Mouse (Mus musculus) limb, embryonic 10.5 days (tissue): ENCODE data around the gene 2610528J11Rik. TPM values are rescaled to one million over a fixed set of nuclear protein-coding genes. Genes with fewer than 3 reads are reported as not detected.
"Not testable (repeated sequence)": the region's sequence is repeated elsewhere in the genome, so short reads cannot be mapped to it uniquely, and the experiment has no call there.

Experiments used
- DNase-seq: peaks from one replicate; pipeline ENCODE4 v3.0.0-alpha.2; 2017; ENCODE audit warnings: low spot score
- H3K27ac ChIP-seq: fragments of 300-500 bp; sonication (generic); 2 replicates; pipeline ENCODE4 v1.5.1; 2016; ENCODE audit warnings: mild to moderate bottlenecking
- H3K27me3 ChIP-seq: fragments of 300-500 bp; sonication (generic); 2 replicates; pipeline ENCODE4 v1.6.1; 2016; ENCODE audit warnings: low read depth, mild to moderate bottlenecking; ENCODE audit not compliant: poor library complexity, severe bottlenecking
- H3K36me3 ChIP-seq: fragments of 300-500 bp; sonication (generic); 2 replicates; pipeline ENCODE4 v1.6.1; 2016; ENCODE audit warnings: mild to moderate bottlenecking, moderate library complexity
- H3K4me1 ChIP-seq: fragments of 300-500 bp; sonication (generic); 2 replicates; pipeline ENCODE4 v1.6.1; 2016
- H3K4me3 ChIP-seq: fragments of 300-500 bp; sonication (generic); 2 replicates; pipeline ENCODE4 v1.5.1; 2016; ENCODE audit warnings: mild to moderate bottlenecking, moderate library complexity
- H3K9me3 ChIP-seq: fragments of 300-500 bp; sonication (generic); replicated peaks from 2 replicates; pipeline ENCODE4 v1.6.1; 2016; ENCODE audit warnings: mild to moderate bottlenecking
- WGBS: fragments of 180-500 bp; shearing (Covaris S2); methylation state at CpG from one replicate; pipeline ENCODE4 v1.1.7; 2016; 5-methylcytosine and 5-hydroxymethylcytosine counted together
- polyA plus RNA-seq: library from polyadenylated mRNA; unstranded; fragments of >200 nt; fragmentation: Nextera tagmentation; extraction: Ambion mirVana; gene quantifications from 2 replicates; pipeline ENCODE4 v1.2.1, GENCODE M21; 2016

Gene 2610528J11Rik
- polyA plus RNA-seq = 0.78 and 1.2 TPM in 2 replicates

- no peak within 1 kb of the TSS for H3K27ac ChIP-seq
- no peak for DNase-seq
- no peak within 1 kb of the TSS for H3K4me3 ChIP-seq
- peaks cover 6% of the 10 kb centered on the region for H3K4me1 ChIP-seq
- H3K27me3 ChIP-seq = peaks cover 6% of the 10 kb centered on the region; the same call in 1 of the 2 replicates
- H3K36me3 ChIP-seq = no peaks in the 10 kb centered on the region
- no peaks in the 10 kb centered on the region for H3K9me3 ChIP-seq
- 45% methylated on average over 17 of the region's 17 CpGs for WGBS
Observed at GRCm38 (mm10) chr4:118526408-118527334, at the start of gene 2610528J11Rik. 2610528J11Rik (plus strand) TSS chr4:118526999.

- no peaks in the 10 kb centered on the region for H3K36me3 ChIP-seq
- H3K27me3 ChIP-seq = no peaks in the 10 kb centered on the region
- 82% methylated on average over 8 of the region's 8 CpGs for WGBS
- H3K27ac ChIP-seq = no peak within 1 kb of the TSS; the same call in 1 of the 2 replicates
- no peak for DNase-seq
- peaks cover 12% of the 10 kb centered on the region for H3K4me1 ChIP-seq
- no peaks in the 10 kb centered on the region for H3K9me3 ChIP-seq
- 0 out of 2 replicates have a peak within 1 kb of the TSS, but pooled peaks have one; percentile 13 for H3K4me3 ChIP-seq
Observed at GRCm38 (mm10) chr4:118489717-118490132, 37.1 kb upstream of the 2610528J11Rik start, which contains the start of gene Tie1. Tie1 (minus strand) TSS chr4:118490061.

DNA sequence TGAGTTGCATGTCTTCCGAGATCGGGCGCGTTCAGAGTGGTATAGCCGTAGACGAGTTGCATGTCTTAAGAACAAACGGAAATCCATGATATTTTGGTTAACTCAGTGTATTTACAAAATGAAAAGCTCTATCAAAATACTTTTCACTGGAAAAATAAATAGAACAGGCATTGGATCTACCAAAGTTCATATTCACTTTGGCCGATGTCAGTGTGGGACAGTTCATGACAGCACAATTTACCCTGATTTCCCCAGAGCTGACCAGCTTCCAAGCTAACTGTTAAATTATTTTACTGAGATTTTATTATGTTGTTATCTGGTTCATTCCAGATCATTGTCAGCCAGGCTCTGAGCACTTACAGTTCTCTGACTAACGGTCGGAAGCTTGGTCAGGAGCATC, 36.3 kb upstream of the 2610528J11Rik start:
- Histone ChIP-seq H3K4me1 (peaks cover 12% of the 10 kb centered on the region), H3K36me3 (no peaks in the 10 kb centered on the region), H3K27ac (no peak overlapping the region), H3K9me3 (no peaks in the 10 kb centered on the region), H3K27me3 (no peaks in the 10 kb centered on the region), H3K4me3 (no peak overlapping the region)
- 97% methylated on average over 10 of the region's 10 CpGs for WGBS
- DNase-seq = no peak

DNA sequence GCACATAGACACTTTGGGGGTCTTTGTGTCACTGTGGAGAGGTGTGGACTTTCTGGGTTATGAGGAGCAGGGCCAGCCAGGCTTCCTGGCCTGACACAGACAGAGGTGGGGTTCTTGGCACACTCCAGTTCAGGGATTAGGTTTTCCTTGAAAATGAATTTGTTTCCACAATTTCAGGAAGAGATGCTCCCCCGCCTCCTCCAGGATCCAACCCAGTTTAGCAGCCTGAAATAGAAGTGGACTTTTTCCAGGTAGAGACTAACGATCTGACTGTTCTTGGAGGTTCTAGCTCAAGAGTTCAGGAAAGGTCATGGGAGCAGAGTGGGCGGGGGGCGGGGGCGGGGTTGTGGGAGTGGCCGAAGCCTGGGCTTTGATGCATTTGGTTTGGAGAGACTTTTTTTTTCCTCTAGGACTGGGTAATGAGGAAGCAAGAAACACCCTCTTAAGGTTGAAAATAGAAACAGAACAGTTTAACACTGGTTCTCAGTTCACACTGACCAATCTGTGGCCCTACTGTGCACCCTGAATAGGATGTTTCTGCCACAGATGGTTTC, 26.6 kb upstream of the 2610528J11Rik start:
- no peak overlapping the region for H3K27ac ChIP-seq
- no peak overlapping the region for H3K4me3 ChIP-seq
- peaks cover 6% of the 10 kb centered on the region for H3K4me1 ChIP-seq
- 46% methylated on average over 6 of the region's 6 CpGs for WGBS
- H3K27me3 ChIP-seq = no peaks in the 10 kb centered on the region
- H3K36me3 ChIP-seq = no peaks in the 10 kb centered on the region
- H3K9me3 ChIP-seq = no peaks in the 10 kb centered on the region
- DNase-seq = no peak

- 63% methylated on average over 9 of the region's 9 CpGs for WGBS
- Histone ChIP-seq H3K27me3 (no peaks in the 10 kb centered on the region), H3K36me3 (no peaks in the 10 kb centered on the region)
Observed at GRCm38 (mm10) chr4:118500792-118501191, 26.0 kb upstream of the 2610528J11Rik start.

GRCm38 (mm10) chr4:118505551-118505950, 21.2 kb upstream of the 2610528J11Rik start:
- no peak overlapping the region for H3K4me3 ChIP-seq
- H3K27me3 ChIP-seq = no peaks in the 10 kb centered on the region
- H3K36me3 ChIP-seq = no peaks in the 10 kb centered on the region
- H3K9me3 ChIP-seq = no peaks in the 10 kb centered on the region
- DNase-seq = no peak
- WGBS = 83% methylated on average over 3 of the region's 3 CpGs
- no peak overlapping the region for H3K27ac ChIP-seq
- peaks cover 2% of the 10 kb centered on the region; the same call in 1 of the 2 replicates for H3K4me1 ChIP-seq

More at GRCm38 (mm10) chr4:118500792-118501191, 26.0 kb upstream of the 2610528J11Rik start:
- H3K4me3 ChIP-seq = no peak overlapping the region
- no peak overlapping the region for H3K27ac ChIP-seq
- no peak for DNase-seq
- peaks cover 6% of the 10 kb centered on the region for H3K4me1 ChIP-seq
- no peaks in the 10 kb centered on the region for H3K9me3 ChIP-seq

DNA sequence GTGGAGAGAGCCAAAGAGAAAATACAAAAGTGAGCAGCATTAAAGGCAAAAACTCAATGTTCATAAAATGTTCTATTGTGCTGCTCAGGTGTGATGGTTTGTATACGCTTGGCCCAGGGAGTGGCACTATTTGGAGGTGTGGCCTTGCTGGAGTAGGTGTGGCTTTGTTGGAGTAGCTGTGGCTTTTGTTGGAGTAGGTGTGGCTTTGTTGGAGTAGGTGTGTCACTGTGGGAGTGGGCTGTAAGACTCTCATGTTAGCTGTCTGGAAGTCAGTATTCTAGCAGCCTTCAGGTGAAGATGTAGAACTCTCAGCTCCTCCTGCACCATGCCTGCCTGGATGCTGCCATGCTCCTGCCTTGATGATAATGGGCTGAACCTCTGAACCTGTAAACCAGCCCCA, 19.6 kb upstream of the 2610528J11Rik start:
- not testable (repeated sequence) for H3K27ac ChIP-seq, H3K36me3 ChIP-seq, H3K27me3 ChIP-seq, H3K4me1 ChIP-seq, DNase-seq, H3K9me3 ChIP-seq, H3K4me3 ChIP-seq
- WGBS = 83% methylated on average over 1 of the region's 1 CpGs

DNA sequence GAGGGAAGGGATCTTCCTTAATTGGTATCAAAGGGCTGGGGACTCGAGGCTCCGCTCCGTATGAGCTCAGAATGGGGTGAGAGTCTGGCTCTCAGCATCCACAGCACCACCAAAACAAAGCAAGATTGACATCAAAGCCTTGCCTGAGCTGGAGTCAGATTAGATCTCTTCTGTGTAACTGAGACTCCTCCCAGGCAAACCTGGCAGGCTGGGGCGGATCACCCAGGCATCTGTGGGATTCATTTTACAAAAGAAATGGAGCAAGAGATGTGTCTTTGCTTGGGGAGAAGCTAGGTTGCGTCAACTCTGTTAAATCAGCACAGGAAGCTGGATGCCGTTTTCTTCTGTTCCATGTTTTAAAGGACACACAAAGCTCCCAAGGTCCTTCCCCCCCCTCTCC, 17.7 kb upstream of the 2610528J11Rik start:
- no peak overlapping the region for H3K4me3 ChIP-seq
- H3K36me3 ChIP-seq = no peaks in the 10 kb centered on the region
- 0 out of 2 replicates have a peak, but pooled peaks cover 2% of the 10 kb centered on the region for H3K4me1 ChIP-seq
- no peak overlapping the region for H3K27ac ChIP-seq
- DNase-seq = no peak
- H3K27me3 ChIP-seq = no peaks in the 10 kb centered on the region
- 18% methylated on average over 6 of the region's 6 CpGs for WGBS
- no peaks in the 10 kb centered on the region for H3K9me3 ChIP-seq

DNA sequence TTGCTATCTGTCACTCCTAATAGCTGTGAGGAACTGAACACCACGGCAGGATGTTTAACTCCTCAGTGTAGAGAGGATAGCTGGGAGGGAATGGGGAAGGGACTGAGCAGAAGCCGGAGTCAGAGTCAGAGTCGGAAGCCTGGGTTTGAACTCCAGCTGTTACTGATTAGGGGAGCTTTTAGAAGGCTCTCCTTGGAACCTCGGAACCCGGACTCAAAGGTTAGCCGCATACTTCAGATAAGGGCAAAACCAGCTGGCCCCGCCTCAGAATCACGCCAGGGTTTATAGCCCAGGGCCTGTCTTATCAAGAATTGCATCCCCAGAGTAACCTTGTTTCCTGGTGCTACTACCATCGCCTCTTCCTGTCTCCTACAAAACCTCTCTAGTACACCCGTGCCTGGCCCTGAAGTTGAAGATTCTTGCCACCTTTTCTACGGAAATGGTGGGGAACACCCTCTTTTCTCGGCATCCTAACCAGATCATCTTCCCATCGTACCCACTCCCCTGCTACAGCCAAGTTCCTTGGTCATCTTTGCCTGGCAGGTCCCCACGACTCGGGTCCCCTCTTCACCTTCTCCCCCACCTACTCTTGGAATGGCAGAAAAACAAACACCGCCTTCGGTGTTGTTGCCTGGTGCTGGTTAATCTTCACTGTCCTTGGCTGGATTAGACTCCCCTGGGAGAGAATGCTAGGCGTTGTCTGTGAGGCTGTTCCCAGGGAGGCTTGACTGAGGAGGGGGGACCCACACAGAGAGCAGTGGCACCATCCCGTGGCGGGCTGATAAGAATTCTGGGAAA, 9.9 kb upstream of the 2610528J11Rik start:
- no peak overlapping the region for H3K27ac ChIP-seq
- 12% methylated on average over 20 of the region's 20 CpGs for WGBS
- H3K4me1 ChIP-seq = peaks cover 16% of the 10 kb centered on the region
- H3K27me3 ChIP-seq = peaks cover 18% of the 10 kb centered on the region
- H3K36me3 ChIP-seq = no peaks in the 10 kb centered on the region
- H3K9me3 ChIP-seq = no peaks in the 10 kb centered on the region
- H3K4me3 ChIP-seq = no peak overlapping the region
- peak; percentile 45 for DNase-seq

DNA sequence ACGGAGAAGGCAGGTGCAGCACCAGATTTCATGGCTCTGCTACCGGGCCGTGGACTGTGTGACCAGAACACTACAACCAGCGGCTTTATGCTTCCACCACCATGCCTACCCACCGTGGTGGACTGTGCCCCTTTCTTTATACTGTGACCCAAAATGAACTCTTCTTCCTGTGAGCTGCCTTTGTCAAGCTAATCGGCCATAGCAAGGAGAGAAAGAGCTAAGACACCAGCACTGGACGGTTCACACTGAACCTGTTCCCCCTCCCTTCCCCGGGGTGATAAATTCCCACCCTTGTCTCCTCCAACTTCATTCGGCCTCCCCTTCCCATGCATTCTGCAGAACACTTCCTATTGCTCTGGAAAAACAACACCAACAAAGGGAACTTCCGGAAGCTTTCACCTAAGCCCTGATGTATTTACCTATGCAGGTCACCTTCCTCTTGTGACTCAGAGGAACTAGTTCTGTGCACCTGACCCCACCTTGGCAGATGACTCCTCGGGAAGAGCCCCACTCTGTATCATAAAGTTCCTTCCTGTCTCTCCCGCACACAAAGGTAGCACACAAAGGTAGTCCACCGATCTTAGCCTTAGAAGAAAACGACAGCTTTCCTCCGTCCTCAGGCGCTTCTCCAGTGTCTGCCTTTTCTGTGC, 9.2 kb upstream of the 2610528J11Rik start:
- WGBS = 50% methylated on average over 16 of the region's 16 CpGs
- Histone ChIP-seq H3K27ac (no peak overlapping the region), H3K27me3 (peaks cover 18% of the 10 kb centered on the region), H3K4me1 (peaks cover 16% of the 10 kb centered on the region), H3K36me3 (no peaks in the 10 kb centered on the region), H3K4me3 (no peak overlapping the region), H3K9me3 (no peaks in the 10 kb centered on the region)
- no peak for DNase-seq

DNA sequence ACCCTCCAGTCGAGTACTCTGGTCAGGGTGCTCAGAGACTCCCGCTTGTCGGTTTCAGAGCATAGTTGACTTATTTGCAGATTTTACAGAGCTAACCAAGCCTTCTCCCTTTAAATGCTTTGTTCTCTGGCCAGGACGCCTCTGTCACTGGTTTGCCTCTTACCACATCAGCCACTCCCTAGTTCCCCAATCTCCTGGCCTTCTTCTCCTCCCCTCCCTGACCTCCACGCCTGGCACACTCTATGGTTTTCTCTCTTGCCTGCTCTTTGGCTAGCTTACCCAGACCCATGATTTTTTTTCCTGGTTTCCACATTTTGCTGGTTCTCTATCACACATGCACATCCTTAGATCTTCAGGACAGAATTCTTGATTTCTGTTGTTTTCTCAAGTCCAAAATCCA, 8.6 kb upstream of the 2610528J11Rik start:
- peaks cover 16% of the 10 kb centered on the region for H3K4me1 ChIP-seq
- H3K36me3 ChIP-seq = no peaks in the 10 kb centered on the region
- H3K9me3 ChIP-seq = no peaks in the 10 kb centered on the region
- WGBS = 70% methylated on average over 5 of the region's 5 CpGs
- no peak overlapping the region for H3K4me3 ChIP-seq
- peaks cover 18% of the 10 kb centered on the region for H3K27me3 ChIP-seq
- no peak overlapping the region for H3K27ac ChIP-seq
- no peak for DNase-seq

DNA sequence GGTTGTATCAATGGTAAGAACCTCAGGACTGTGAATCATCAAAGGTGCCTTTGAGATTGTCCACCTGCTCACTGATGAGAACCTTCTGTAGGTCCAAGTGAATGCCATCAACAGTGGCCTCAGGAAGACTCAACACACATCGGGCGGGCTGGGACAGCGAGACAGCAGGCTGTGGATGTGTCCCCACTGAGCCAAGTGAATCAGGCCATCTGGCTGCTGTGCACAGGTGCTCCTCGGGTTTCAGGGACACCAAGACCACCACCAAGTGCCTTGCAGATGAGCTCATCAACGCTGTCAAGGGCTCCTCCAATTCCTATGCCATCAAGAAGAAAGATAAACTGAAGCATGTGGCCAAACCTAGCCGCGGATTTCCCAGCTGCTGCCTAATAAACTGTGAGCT, 4.6 kb upstream of the 2610528J11Rik start:
- H3K9me3 ChIP-seq = no peaks in the 10 kb centered on the region
- H3K36me3 ChIP-seq = no peaks in the 10 kb centered on the region
- peaks cover 12% of the 10 kb centered on the region for H3K4me1 ChIP-seq
- no peak overlapping the region for H3K4me3 ChIP-seq
- H3K27me3 ChIP-seq = peaks cover 14% of the 10 kb centered on the region
- no peak overlapping the region for H3K27ac ChIP-seq
- WGBS = 87% methylated on average over 7 of the region's 7 CpGs
- DNase-seq = no peak
